Mouse (Mus musculus) midbrain, embryonic 11.5 days (tissue): ENCODE measurements around the gene Mri1. TPM values are rescaled to one million over a fixed set of nuclear protein-coding genes. Genes with fewer than 3 reads are reported as not detected.

ENCODE experiments used
- ATAC-seq: fragments of 200-750 bp; cut with Nextera tagmentation; 2 replicates; pipeline ENCODE4 v1.8.0; 2017; ENCODE audit warnings: moderate TSS enrichment, moderate library complexity; ENCODE audit not compliant: low FRiP score
- DNase-seq: peaks from one replicate; pipeline ENCODE4 v3.0.0; 2015; ENCODE audit warnings: low spot score; ENCODE audit errors: missing footprints
- H3K27ac ChIP-seq: fragments of 300-500 bp; sonication (generic); 2 replicates; pipeline ENCODE4 v1.5.1; 2014; ENCODE audit warnings: low read depth, low read length
- H3K27me3 ChIP-seq: fragments of 300-500 bp; sonication (generic); 2 replicates; pipeline ENCODE4 v1.6.1; 2014; ENCODE audit warnings: mild to moderate bottlenecking, low read length, moderate library complexity, mixed read lengths; ENCODE audit not compliant: control insufficient read depth, insufficient read depth
- H3K36me3 ChIP-seq: fragments of 300-500 bp; sonication (generic); 2 replicates; pipeline ENCODE4 v1.6.1; 2014; ENCODE audit warnings: mild to moderate bottlenecking, low read length, moderate library complexity, mixed read lengths; ENCODE audit not compliant: control insufficient read depth, insufficient read depth
- H3K4me1 ChIP-seq: fragments of 300-500 bp; sonication (generic); 2 replicates; pipeline ENCODE4 v1.6.1; 2014; ENCODE audit warnings: low read length; ENCODE audit not compliant: control insufficient read depth, insufficient read depth
- H3K4me2 ChIP-seq: fragments of 300-500 bp; sonication (generic); 2 replicates; pipeline ENCODE4 v1.6.1; 2014; ENCODE audit warnings: mild to moderate bottlenecking, moderate library complexity
- H3K4me3 ChIP-seq: fragments of 300-500 bp; sonication (generic); 2 replicates; pipeline ENCODE4 v1.5.1; 2014; ENCODE audit warnings: low read depth, low read length
- H3K9ac ChIP-seq: fragments of 300-500 bp; sonication (generic); 2 replicates; pipeline ENCODE4 v1.6.1; 2014; ENCODE audit warnings: low read length
- H3K9me3 ChIP-seq: fragments of 300-500 bp; sonication (generic); 2 replicates; pipeline ENCODE4 v1.6.1; 2016; ENCODE audit warnings: low read length; ENCODE audit not compliant: control insufficient read depth
- WGBS: fragments of 180-500 bp; shearing (Covaris S2); extraction: QIAGEN DNeasy Blood & Tissue Kit; methylation state at CpG from one replicate; pipeline ENCODE4 v1.1.7; 2014; 5-methylcytosine and 5-hydroxymethylcytosine counted together
- polyA plus RNA-seq: library from polyadenylated mRNA; unstranded; fragments of >200 nt; fragmentation: Nextera tagmentation; extraction: Ambion mirVana; gene quantifications from 2 replicates; pipeline ENCODE4 v1.2.1, GENCODE M21; 2014

Gene Mri1
- polyA plus RNA-seq, 1 experiment from 2014 or later = 52.4 TPM

- no peak for ATAC-seq
- Histone ChIP-seq H3K36me3 (peaks cover 36% of the 10 kb centered on the region), H3K4me1 (no peaks in the 10 kb centered on the region), H3K9ac (no peak overlapping the region), H3K27ac (no peak overlapping the region), H3K4me2 (no peak overlapping the region), H3K4me3 (no peak overlapping the region), H3K9me3 (no peaks in the 10 kb centered on the region), H3K27me3 (no peaks in the 10 kb centered on the region)
- DNase-seq = no peak
- 77% methylated on average over 21 of the region's 21 CpGs for WGBS
Measured at GRCm38 (mm10) chr8:84223322-84224029, 33.6 kb downstream of the Mri1 start.

- no peaks in the 10 kb centered on the region for H3K4me1 ChIP-seq
- no peak overlapping the region for H3K4me3 ChIP-seq
- no peak overlapping the region for H3K4me2 ChIP-seq
- H3K27me3 ChIP-seq = no peaks in the 10 kb centered on the region
- no peak for ATAC-seq
- no peak for DNase-seq
- peaks cover 33% of the 10 kb centered on the region for H3K36me3 ChIP-seq
- no peaks in the 10 kb centered on the region for H3K9me3 ChIP-seq
- H3K27ac ChIP-seq = no peak overlapping the region
- no peak overlapping the region for H3K9ac ChIP-seq
- WGBS = 95% methylated on average over 9 of the region's 9 CpGs
Measured at GRCm38 (mm10) chr8:84222566-84223165, 34.5 kb downstream of the Mri1 start.

GRCm38 (mm10) chr8:84220105-84220504, 37.0 kb downstream of the Mri1 start:
- ATAC-seq (no peak), DNase-seq (no peak)
- no peaks in the 10 kb centered on the region for H3K4me1 ChIP-seq
- H3K9me3 ChIP-seq = no peaks in the 10 kb centered on the region
- no peak overlapping the region for H3K27ac ChIP-seq
- H3K4me2 ChIP-seq = no peak overlapping the region
- no peak overlapping the region for H3K9ac ChIP-seq
- H3K27me3 ChIP-seq = no peaks in the 10 kb centered on the region
- 88% methylated on average over 7 of the region's 7 CpGs for WGBS
- no peak overlapping the region for H3K4me3 ChIP-seq
- peaks cover 32% of the 10 kb centered on the region for H3K36me3 ChIP-seq

GRCm38 (mm10) chr8:84218143-84218542, 39.0 kb downstream of the Mri1 start:
- Histone ChIP-seq H3K27me3 (no peaks in the 10 kb centered on the region), H3K4me1 (no peaks in the 10 kb centered on the region), H3K9ac (no peak overlapping the region), H3K9me3 (no peaks in the 10 kb centered on the region), H3K4me2 (no peak overlapping the region), H3K27ac (no peak overlapping the region), H3K4me3 (no peak overlapping the region), H3K36me3 (peaks cover 33% of the 10 kb centered on the region)
- DNase-seq = no peak
- ATAC-seq = no peak
- WGBS = 87% methylated on average over 5 of the region's 5 CpGs

- Histone ChIP-seq H3K27ac (no peak overlapping the region), H3K4me3 (no peak overlapping the region), H3K4me1 (no peaks in the 10 kb centered on the region), H3K9ac (no peak overlapping the region), H3K4me2 (no peak overlapping the region), H3K9me3 (no peaks in the 10 kb centered on the region), H3K27me3 (no peaks in the 10 kb centered on the region), H3K36me3 (peaks cover 26% of the 10 kb centered on the region)
- ATAC-seq = no peak
- WGBS = 94% methylated on average over 11 of the region's 11 CpGs
- DNase-seq = peak; percentile 66
Measured at GRCm38 (mm10) chr8:84217206-84217605, 39.9 kb downstream of the Mri1 start.

- ATAC-seq (no peak), DNase-seq (no peak)
- Histone ChIP-seq H3K4me1 (peaks cover 4% of the 10 kb centered on the region; the same call in 1 of the 2 replicates), H3K27ac (no peak overlapping the region), H3K36me3 (peaks cover 17% of the 10 kb centered on the region), H3K9me3 (no peaks in the 10 kb centered on the region), H3K27me3 (no peaks in the 10 kb centered on the region), H3K9ac (no peak overlapping the region), H3K4me3 (no peak overlapping the region), H3K4me2 (no peak overlapping the region)
- 90% methylated on average over 4 of the region's 4 CpGs for WGBS
Measured at GRCm38 (mm10) chr8:84213277-84213676, 43.8 kb downstream of the Mri1 start.

GRCm38 (mm10) chr8:84211881-84212563, 45.1 kb downstream of the Mri1 start:
- Histone ChIP-seq H3K36me3 (peaks cover 17% of the 10 kb centered on the region), H3K27ac (no peak overlapping the region), H3K9ac (no peak overlapping the region), H3K27me3 (no peaks in the 10 kb centered on the region), H3K4me2 (no peak overlapping the region), H3K4me1 (peaks cover 4% of the 10 kb centered on the region; the same call in 1 of the 2 replicates), H3K4me3 (no peak overlapping the region), H3K9me3 (no peaks in the 10 kb centered on the region)
- ATAC-seq (no peak), DNase-seq (no peak)
- 95% methylated on average over 31 of the region's 31 CpGs for WGBS

GRCm38 (mm10) chr8:84211202-84211601, 45.9 kb downstream of the Mri1 start:
- H3K4me2 ChIP-seq = no peak overlapping the region
- peaks cover 17% of the 10 kb centered on the region for H3K36me3 ChIP-seq
- no peaks in the 10 kb centered on the region for H3K27me3 ChIP-seq
- no peak overlapping the region for H3K27ac ChIP-seq
- H3K9me3 ChIP-seq = no peaks in the 10 kb centered on the region
- DNase-seq = no peak
- no peak for ATAC-seq
- H3K4me3 ChIP-seq = no peak overlapping the region
- WGBS = 98% methylated on average over 3 of the region's 3 CpGs
- H3K9ac ChIP-seq = no peak overlapping the region
- H3K4me1 ChIP-seq = peaks cover 4% of the 10 kb centered on the region; the same call in 1 of the 2 replicates
